12 mouse cellular contexts compared by ENCODE assay signal in the genomic region with DNA sequence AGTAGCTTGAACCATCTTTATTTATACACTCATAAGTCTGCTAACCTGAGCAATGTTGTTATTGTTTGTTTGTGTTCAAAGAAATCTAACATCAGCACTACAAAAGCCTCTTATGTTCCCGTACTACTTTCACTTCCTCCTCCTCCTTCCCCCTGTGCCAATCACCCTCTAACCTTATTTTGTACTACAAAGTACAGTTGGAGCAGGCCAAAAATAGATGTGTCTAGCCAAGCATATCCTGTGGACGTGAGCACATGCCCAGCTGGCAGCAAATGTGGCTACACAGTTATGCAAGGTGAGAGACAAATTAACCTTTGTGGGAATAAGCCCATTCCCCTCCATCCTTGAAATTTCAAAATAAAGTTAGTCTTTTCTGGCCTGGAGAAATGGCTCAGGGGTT. TPM values are rescaled to one million over a fixed set of nuclear protein-coding genes. Genes with fewer than 3 reads are reported as not detected.
DNase-seq lines count a peak whose midpoint lies in the region; ATAC-seq and TF ChIP-seq lines count a peak whose summit lies in the region.
"Had no signal": no experiment of that assay in that cellular context is flagged by ENCODE, and none has a peak within 500 bp of the region (broad histone marks: within the 10 kb centered on the region; RNA-seq: fewer than 3 reads in every experiment).

No protein-coding gene starts in this region.

- no peaks in the 10 kb centered on the region for H3K4me1 ChIP-seq in liver, embryonic 16.5 days (ENCODE audit: control insufficient read depth, low read depth, low read length)
- H3K4me1 ChIP-seq in liver, embryonic 12.5 days, result no peaks in the 10 kb centered on the region
- peaks cover 23% of the 10 kb centered on the region for H3K4me1 ChIP-seq in megakaryocyte, embryonic 14.5 days
- H3K4me1 ChIP-seq in midbrain, postnatal 0 days (ENCODE audit: insufficient read depth, low read length), result no peaks in the 10 kb centered on the region
- H3K4me1 ChIP-seq in hindbrain, embryonic 11.5 days (replicated peaks; ENCODE audit: control insufficient read depth, insufficient read depth, low read length), result no peaks in the 10 kb centered on the region
- H3K4me1 ChIP-seq: embryonic facial prominence, embryonic 15.5 days; hindbrain, embryonic 12.5 days had no signal

- no peak for TF ChIP-seq CTCF in midbrain, postnatal 0 days (IDR thresholded peaks at IDR 0.05)

- peak; percentile 17 for DNase-seq in T-cell, adult 2 months (ENCODE audit: low spot score)
- peak; percentile 15 for DNase-seq in heart, postnatal 4 days
- no peak for DNase-seq in midbrain, postnatal 0 days (ENCODE audit: low spot score)
- no peak for DNase-seq in hindbrain, embryonic 11.5 days (ENCODE audit: low spot score)
- DNase-seq in cerebellum, adult 8-10 months, result no peak
- DNase-seq: cerebellum, adult 11 months had no signal

- H3K36me3 ChIP-seq in liver, embryonic 16.5 days (ENCODE audit: control insufficient read depth, insufficient read depth), result no peaks in the 10 kb centered on the region
- H3K36me3 ChIP-seq in liver, embryonic 12.5 days, result no peaks in the 10 kb centered on the region; the same call in 1 of the 2 replicates
- peaks cover 64% of the 10 kb centered on the region for H3K36me3 ChIP-seq in megakaryocyte, embryonic 14.5 days (replicated peaks; ENCODE audit: low read length)
- H3K36me3 ChIP-seq in midbrain, postnatal 0 days (ENCODE audit: insufficient read depth, low read length), result no peaks in the 10 kb centered on the region
- H3K36me3 ChIP-seq in hindbrain, embryonic 11.5 days (ENCODE audit: control insufficient read depth, insufficient read depth, low read length), result no peaks in the 10 kb centered on the region
- H3K36me3 ChIP-seq: embryonic facial prominence, embryonic 15.5 days; hindbrain, embryonic 12.5 days had no signal

- peak; percentile 32; the same call in 1 of the 2 replicates for ATAC-seq in liver, embryonic 16.5 days (ENCODE audit: low read depth)
- no peak for ATAC-seq in liver, embryonic 12.5 days
- no peak for ATAC-seq in midbrain, postnatal 0 days (ENCODE audit: low FRiP score)
- ATAC-seq in hindbrain, embryonic 11.5 days (ENCODE audit: low FRiP score), result no peak

- no peaks in the 10 kb centered on the region for H3K27me3 ChIP-seq in liver, embryonic 16.5 days (ENCODE audit: control insufficient read depth, insufficient read depth, low read depth, low read length)
- no peaks in the 10 kb centered on the region for H3K27me3 ChIP-seq in liver, embryonic 12.5 days (replicated peaks)
- no peaks in the 10 kb centered on the region for H3K27me3 ChIP-seq in megakaryocyte, embryonic 14.5 days (replicated peaks)
- no peaks in the 10 kb centered on the region for H3K27me3 ChIP-seq in midbrain, postnatal 0 days (ENCODE audit: insufficient read depth, low read length)
- no peaks in the 10 kb centered on the region for H3K27me3 ChIP-seq in hindbrain, embryonic 11.5 days (ENCODE audit: control insufficient read depth, insufficient read depth, low read length)
- H3K27me3 ChIP-seq: embryonic facial prominence, embryonic 15.5 days; hindbrain, embryonic 12.5 days had no signal

- 30% methylated on average over 2 of the region's 2 CpGs for whole genome bisulfite sequencing in liver, embryonic 16.5 days (ENCODE audit: insufficient replicate concordance)
- WGBS in liver, embryonic 12.5 days (ENCODE audit: insufficient replicate concordance), result 40% methylated on average over 2 of the region's 2 CpGs
- 65% methylated on average over 2 of the region's 2 CpGs for WGBS in midbrain, postnatal 0 days
- WGBS in hindbrain, embryonic 11.5 days, result 74% methylated on average over 2 of the region's 2 CpGs

- H3K9ac ChIP-seq in liver, embryonic 16.5 days (ENCODE audit: low read depth, low read length), result no peak overlapping the region
- H3K9ac ChIP-seq in liver, embryonic 12.5 days, result no peak overlapping the region
- H3K9ac ChIP-seq in midbrain, postnatal 0 days (replicated peaks; ENCODE audit: low read length, poor library complexity, severe bottlenecking), result no peak overlapping the region
- H3K9ac ChIP-seq in hindbrain, embryonic 11.5 days (ENCODE audit: low read depth, low read length), result no peak overlapping the region
- H3K9ac ChIP-seq: embryonic facial prominence, embryonic 15.5 days; hindbrain, embryonic 12.5 days had no signal

- no peak overlapping the region for H3K4me2 ChIP-seq in liver, embryonic 16.5 days (ENCODE audit: low read depth, low read length)
- no peak overlapping the region for H3K4me2 ChIP-seq in liver, embryonic 12.5 days
- H3K4me2 ChIP-seq in midbrain, postnatal 0 days (ENCODE audit: low read depth, low read length, poor library complexity, severe bottlenecking), result no peak overlapping the region
- no peak overlapping the region for H3K4me2 ChIP-seq in hindbrain, embryonic 11.5 days (replicated peaks; ENCODE audit: low read depth, low read length)
- H3K4me2 ChIP-seq: embryonic facial prominence, embryonic 15.5 days; hindbrain, embryonic 12.5 days; midbrain, embryonic 11.5 days had no signal

- no peak overlapping the region for H3K27ac ChIP-seq in liver, embryonic 16.5 days (ENCODE audit: low read length)
- H3K27ac ChIP-seq in liver, embryonic 12.5 days, result no peak overlapping the region
- no peak overlapping the region for H3K27ac ChIP-seq in midbrain, postnatal 0 days (ENCODE audit: low read depth, low read length)
- H3K27ac ChIP-seq in hindbrain, embryonic 11.5 days (ENCODE audit: low read depth, low read length), result no peak overlapping the region
- H3K27ac ChIP-seq: embryonic facial prominence, embryonic 15.5 days; hindbrain, embryonic 12.5 days had no signal

- H3K4me3 ChIP-seq in liver, embryonic 16.5 days (ENCODE audit: low read depth, low read length), result no peak overlapping the region
- no peak overlapping the region for H3K4me3 ChIP-seq in liver, embryonic 12.5 days
- peak overlapping the region; percentile 52 for H3K4me3 ChIP-seq in megakaryocyte, embryonic 14.5 days (replicated peaks)
- no peak overlapping the region for H3K4me3 ChIP-seq in midbrain, postnatal 0 days (ENCODE audit: low read depth, low read length)
- H3K4me3 ChIP-seq in hindbrain, embryonic 11.5 days (ENCODE audit: low read depth, low read length), result no peak overlapping the region
- H3K4me3 ChIP-seq: embryonic facial prominence, embryonic 15.5 days; hindbrain, embryonic 12.5 days had no signal

- H3K9me3 ChIP-seq in liver, embryonic 16.5 days (replicated peaks; ENCODE audit: control insufficient read depth, low read length), result no peaks in the 10 kb centered on the region
- H3K9me3 ChIP-seq in liver, embryonic 12.5 days (replicated peaks), result peaks cover 5% of the 10 kb centered on the region; the same call in 1 of the 2 replicates
- H3K9me3 ChIP-seq in megakaryocyte, embryonic 14.5 days, result peaks cover 24% of the 10 kb centered on the region
- H3K9me3 ChIP-seq in midbrain, postnatal 0 days (ENCODE audit: low read length), result no peaks in the 10 kb centered on the region
- no peaks in the 10 kb centered on the region for H3K9me3 ChIP-seq in hindbrain, embryonic 11.5 days (ENCODE audit: control insufficient read depth, low read length)
- H3K9me3 ChIP-seq: embryonic facial prominence, embryonic 15.5 days; hindbrain, embryonic 12.5 days had no signal

RNA-seq across cellular contexts. Expression of a gene that starts 34.6 kb away (rescaled TPM):
- polyA plus RNA-seq in liver, embryonic 16.5 days (2015; fragmentation: Nextera tagmentation; extraction: Ambion mirVana), result 28.0 and 32.0 TPM in 2 replicates
- polyA plus RNA-seq in liver, embryonic 12.5 days (2016; fragmentation: Nextera tagmentation; extraction: Ambion mirVana), result 34.5 and 35.0 TPM in 2 replicates
- 10 to 100 TPM; 20.9 to 24.8 TPM for total RNA-seq in heart, postnatal 4 days (2021)
- 0.39 and 3.8 TPM in 2 replicates for polyA plus RNA-seq in megakaryocyte, embryonic 14.5 days (2012; ENCODE audit: insufficient read depth, low replicate concordance)
- total RNA-seq in midbrain, postnatal 0 days (2014; rRNA removed), result 27.7 and 33.7 TPM in 2 replicates
- polyA plus RNA-seq in midbrain, postnatal 0 days (2015; fragmentation: Nextera tagmentation; extraction: Ambion mirVana), result 25.5 and 25.6 TPM in 2 replicates
- polyA plus RNA-seq in hindbrain, embryonic 11.5 days (2014; fragmentation: Nextera tagmentation; extraction: Ambion mirVana), result 40.3 and 47.3 TPM in 2 replicates

Comparison
In these comparisons a context has a peak if more than half of its experiments do, and no peak if none do; other contexts are left out.
1. DNase-seq: peak in T-cell, adult 2 months (single experiment) and heart, postnatal 4 days (single experiment); none in midbrain, postnatal 0 days (single experiment), hindbrain, embryonic 11.5 days (single experiment) and cerebellum, adult 8-10 months (single experiment).